Comparison of ENCODE assay signal across 17 mouse cellular contexts in the genomic region with DNA sequence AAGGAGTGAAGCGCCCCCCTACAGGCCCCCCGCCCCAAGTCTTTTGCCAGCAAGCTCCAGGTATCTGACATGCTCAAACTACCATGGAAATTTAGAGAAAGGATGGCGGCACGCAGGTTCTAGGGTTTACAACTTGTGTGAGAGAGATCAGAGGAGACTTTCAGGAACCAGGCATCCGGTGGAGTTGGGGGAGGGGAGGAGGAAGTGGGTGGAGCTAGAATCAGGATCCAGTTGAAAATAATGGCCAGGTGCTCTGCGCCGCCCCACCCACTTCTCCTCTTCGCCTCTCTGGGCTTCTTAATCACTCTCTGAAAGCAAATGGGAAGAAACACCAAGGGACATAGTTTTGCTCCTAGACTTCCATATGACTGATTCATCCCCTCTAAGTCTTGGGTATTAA. TPM values are rescaled to one million over a fixed set of nuclear protein-coding genes. Genes with fewer than 3 reads are reported as not detected.
DNase-seq lines count a peak whose midpoint lies in the region; ATAC-seq and TF ChIP-seq lines count a peak whose summit lies in the region.
"Had no signal": no experiment of that assay in that cellular context is flagged by ENCODE, and none has a peak within 500 bp of the region (broad histone marks: within the 10 kb centered on the region; RNA-seq: fewer than 3 reads in every experiment).

No protein-coding gene starts in this region.

- no peak overlapping the region for H3K27ac ChIP-seq in hindbrain, postnatal 0 days
- H3K27ac ChIP-seq: forebrain, embryonic 12.5 days; gastrocnemius, adult 2 months; hindbrain, embryonic 10.5 days; limb, embryonic 12.5 days; midbrain, embryonic 15.5 days had no signal

- no peaks in the 10 kb centered on the region for H3K9me3 ChIP-seq in hindbrain, postnatal 0 days (ENCODE audit: low read length)
- H3K9me3 ChIP-seq: limb, embryonic 12.5 days; midbrain, embryonic 15.5 days had no signal

- DNase-seq in lung, postnatal 4 days, result peak; percentile 15 to 24
- no peak for DNase-seq in lung, postnatal 14 days
- peak; percentile 72 for DNase-seq in R1 (ENCODE audit: low read depth, low spot score)
- peak; percentile 86 for DNase-seq in thymus, postnatal 25 days
- DNase-seq in frontal cortex, postnatal 25 days (ENCODE audit: low spot score in 2 of 2), result no peak
- DNase-seq in left cerebral cortex, postnatal 36 days (ENCODE audit: low spot score in 2 of 2), result no peak
- no peak for DNase-seq in hindbrain, postnatal 0 days (ENCODE audit: low spot score)
- DNase-seq: layer of hippocampus, adult 9-11 months had no signal

- H3K9ac ChIP-seq in hindbrain, postnatal 0 days (replicated peaks; ENCODE audit: low read length), result no peak overlapping the region
- H3K9ac ChIP-seq: forebrain, embryonic 12.5 days; limb, embryonic 12.5 days; lung, embryonic 14.5 days; midbrain, embryonic 15.5 days had no signal

- ATAC-seq in megakaryocyte progenitor cell, adult 5-6 weeks (replicated peaks; ENCODE audit: poor library complexity), result peak; percentile 32
- no peak for ATAC-seq in hindbrain, postnatal 0 days

- no peak overlapping the region for H3K4me2 ChIP-seq in hindbrain, postnatal 0 days (ENCODE audit: low read depth, low read length)
- H3K4me2 ChIP-seq: forebrain, embryonic 12.5 days; heart, embryonic 11.5 days; limb, embryonic 12.5 days; lung, embryonic 14.5 days; midbrain, embryonic 15.5 days had no signal

- H3K4me1 ChIP-seq in hindbrain, postnatal 0 days (ENCODE audit: insufficient read depth, low read length), result no peaks in the 10 kb centered on the region

- intact Hi-C loops in left cerebral cortex, postnatal 36 days (cut with DNase I), result loop anchor here (10.0 kb wide), 1 partner anchor 131 kb away; no protein-coding TSS in a partner anchor

- no peak overlapping the region for H3K4me3 ChIP-seq in hindbrain, postnatal 0 days (ENCODE audit: low read length)
- H3K4me3 ChIP-seq: forebrain, embryonic 12.5 days; gastrocnemius, adult 2 months; hindbrain, embryonic 10.5 days; limb, embryonic 12.5 days; midbrain, embryonic 15.5 days had no signal

- 52% methylated on average over 8 of the region's 8 CpGs for WGBS in hindbrain, postnatal 0 days

- no peaks in the 10 kb centered on the region for H3K36me3 ChIP-seq in hindbrain, postnatal 0 days (ENCODE audit: insufficient read depth, low read length)
- H3K36me3 ChIP-seq: forebrain, embryonic 12.5 days; G1E; hindbrain, embryonic 10.5 days; limb, embryonic 12.5 days; midbrain, embryonic 15.5 days had no signal

- TF ChIP-seq CTCF in hindbrain, postnatal 0 days (IDR thresholded peaks at IDR 0.05; ENCODE audit: low read depth), result no peak

- H3K27me3 ChIP-seq in hindbrain, postnatal 0 days (ENCODE audit: insufficient read depth, low read length), result no peaks in the 10 kb centered on the region
- H3K27me3 ChIP-seq: midbrain, embryonic 15.5 days had no signal

RNA-seq across cellular contexts. Expression of a gene that starts 7.6 kb away (rescaled TPM):
- total RNA-seq in megakaryocyte progenitor cell, adult 5-6 weeks (2015), result not detected in 2 replicates
- not detected in 2 replicates for total RNA-seq in megakaryocyte progenitor cell, adult 5-6 weeks (2017)
- 10 to 100 TPM; 39.0 to 39.2 TPM for total RNA-seq in left cerebral cortex, postnatal 36 days (2021)
- 42.6 and 43.8 TPM in 2 replicates for total RNA-seq in hindbrain, postnatal 0 days (2014; rRNA removed)
- polyA plus RNA-seq in hindbrain, postnatal 0 days (2015; fragmentation: Nextera tagmentation; extraction: Ambion mirVana), result 50.3 TPM in 2 replicates
- polyA plus RNA-seq: G1E had no signal

Comparison
In these comparisons a context has a peak if more than half of its experiments do, and no peak if none do; other contexts are left out.
1. DNase-seq: peak in lung, postnatal 4 days (2 of 2), R1 (single experiment) and thymus, postnatal 25 days (single experiment); none in lung, postnatal 14 days (single experiment), frontal cortex, postnatal 25 days (0 of 2), left cerebral cortex, postnatal 36 days (0 of 2) and hindbrain, postnatal 0 days (single experiment).
2. RNA of a gene that starts 7.6 kb away (total RNA-seq): 42.6 to 43.8 TPM in hindbrain, postnatal 0 days and 39.0 to 39.2 TPM in left cerebral cortex, postnatal 36 days; not detected in megakaryocyte progenitor cell, adult 5-6 weeks; every median in the first group is over 10 times any median in the second.